Mouse (Mus musculus) kidney, adult 2 months (tissue): ENCODE data around the gene Asgr1. TPM values are rescaled to one million over a fixed set of nuclear protein-coding genes. Genes with fewer than 3 reads are reported as not detected.

Experiments used
- DNase-seq: peaks from one replicate; pipeline ENCODE4 v3.0.0; 2021
- H3K27ac ChIP-seq: fragments of 200-500 bp; 2 replicates; pipeline ENCODE4 v1.5.1; 2012; ENCODE audit warnings: low read depth, low read length, control low read depth, inconsistent platforms; ENCODE audit not compliant: insufficient read depth
- H3K27me3 ChIP-seq: fragments of 200-500 bp; replicated peaks from 2 replicates; pipeline ENCODE4 v1.6.1; 2012; ENCODE audit warnings: mild to moderate bottlenecking, moderate library complexity, low read length, inconsistent platforms; ENCODE audit not compliant: control insufficient read depth, insufficient read depth
- H3K36me3 ChIP-seq: fragments of 200-500 bp; 2 replicates; pipeline ENCODE4 v1.6.1; 2012; ENCODE audit warnings: mild to moderate bottlenecking, moderate library complexity, low read length, inconsistent platforms; ENCODE audit not compliant: control insufficient read depth, insufficient read depth
- H3K4me1 ChIP-seq: fragments of 200-500 bp; 2 replicates; pipeline ENCODE4 v1.6.1; 2011; ENCODE audit warnings: low read length; ENCODE audit not compliant: control insufficient read depth, insufficient read depth
- H3K4me3 ChIP-seq: fragments of 200-500 bp; 2 replicates; pipeline ENCODE4 v1.5.1; 2011; ENCODE audit warnings: mild to moderate bottlenecking, low read depth, low read length, control low read depth; ENCODE audit not compliant: insufficient read depth
- CTCF ChIP-seq: fragments of 200-500 bp; conservative IDR thresholded peaks from 2 replicates; pipeline ENCODE4 v1.5.1; 2011; ENCODE audit warnings: low read depth, mild to moderate bottlenecking, control low read depth, low read length, moderate library complexity, mixed read lengths; ENCODE audit not compliant: insufficient read depth, insufficient read length
- POLR2A ChIP-seq: fragments of 200-500 bp; IDR thresholded peaks from one replicate; pipeline ENCODE4 v1.6.1; 2011; ENCODE audit warnings: low read depth, low read length, control low read depth
- WGBS: fragments of 180-500 bp; shearing (Covaris S2); methylation state at CpG from one replicate; pipeline ENCODE4 v1.1.7; 2018; 5-methylcytosine and 5-hydroxymethylcytosine counted together
- polyA plus RNA-seq: library from polyadenylated mRNA; depleted of rRNA; stranded (reverse); fragments of >200 nt; gene quantifications from 2 replicates; pipeline ENCODE4 v1.2.3, GENCODE M21; 2012; rRNA removed

Asgr1 gene
- polyA plus RNA-seq, 1 experiment = 0.25 TPM

DNA sequence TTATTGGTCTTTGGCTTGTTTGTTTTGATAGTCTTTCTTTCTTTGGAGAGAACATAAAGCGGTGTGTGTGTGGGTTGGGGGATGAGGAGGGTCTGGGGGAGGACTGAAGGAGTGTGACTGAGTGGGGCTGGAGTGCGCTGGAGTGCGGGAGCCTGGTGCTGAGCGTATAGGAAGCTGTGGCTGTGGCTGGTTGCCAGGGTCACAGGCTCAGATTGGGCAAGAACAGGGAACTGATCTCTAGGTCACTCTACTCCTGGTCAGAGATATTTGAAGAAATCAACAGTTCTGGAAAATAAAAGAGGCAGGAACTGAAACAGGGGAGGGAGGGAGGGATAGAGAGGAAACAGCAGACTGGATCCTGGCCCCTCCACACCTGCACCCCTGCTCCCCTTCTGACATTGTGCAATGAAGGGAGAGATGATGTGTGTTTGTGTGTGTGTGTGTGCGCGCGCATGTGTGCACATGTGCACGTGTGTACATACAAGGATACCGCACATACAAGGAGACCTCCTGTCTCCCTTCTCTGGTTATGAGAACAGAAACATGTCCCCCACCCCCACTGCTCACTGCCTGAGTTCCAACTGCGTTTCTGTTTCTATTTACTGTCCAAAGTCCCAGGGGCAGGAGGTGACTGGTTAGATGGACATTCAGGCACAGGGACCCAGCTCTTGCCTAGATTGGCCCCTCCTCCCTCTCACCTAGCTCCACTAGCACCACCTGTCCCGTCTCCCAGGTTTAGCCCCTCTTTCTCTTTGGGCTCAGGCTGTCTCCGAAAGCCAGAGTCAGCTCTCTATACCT is 38.3 kb downstream of the Asgr1 start, which contains the start of gene Asgr2:
Asgr2 (plus strand) TSS at position 659 of the 798 bp plus-strand sequence.
- 58% methylated on average over 12 of the region's 12 CpGs for WGBS
- no peak within 1 kb of the TSS for H3K4me3 ChIP-seq

DNA sequence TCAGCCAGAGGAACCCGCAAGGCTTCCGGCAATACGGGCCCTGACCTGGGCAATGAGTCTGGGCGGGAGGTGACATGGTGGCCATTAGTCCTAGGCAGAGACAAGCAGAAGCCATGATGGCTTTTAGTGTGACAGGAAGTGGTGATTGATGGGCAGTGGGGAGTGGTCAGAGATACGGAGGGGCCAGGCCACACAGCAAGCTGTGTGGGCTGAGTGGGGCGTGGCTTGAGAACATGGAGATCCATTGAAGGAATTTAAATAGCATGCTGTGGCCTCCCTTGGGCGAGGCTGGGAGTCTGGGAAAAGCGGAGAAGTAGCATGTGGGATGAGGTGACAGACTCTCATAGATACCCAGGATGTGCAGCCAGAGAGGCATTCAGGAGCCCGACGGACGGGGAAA is 43.5 kb downstream of the Asgr1 start:
- Histone ChIP-seq H3K36me3 (no peaks in the 10 kb centered on the region), H3K4me1 (no peaks in the 10 kb centered on the region; the same call in 1 of the 2 replicates), H3K4me3 (no peak overlapping the region), H3K27ac (no peak overlapping the region), H3K27me3 (no peaks in the 10 kb centered on the region)
- DNase-seq = no peak
- WGBS = 75% methylated on average over 11 of the region's 11 CpGs
- TF ChIP-seq CTCF (no peak), POLR2A (no peak)

More for the DNA sequence above, 38.3 kb downstream of the Asgr1 start, which contains the start of gene Asgr2:
- no peak within 1 kb of the TSS for H3K27ac ChIP-seq
- peak; percentile 42 for DNase-seq
- no peak for TF ChIP-seq CTCF
- no peak for TF ChIP-seq POLR2A
- H3K4me1 ChIP-seq = no peaks in the 10 kb centered on the region; the same call in 1 of the 2 replicates
- H3K36me3 ChIP-seq = no peaks in the 10 kb centered on the region
- no peaks in the 10 kb centered on the region for H3K27me3 ChIP-seq

DNA sequence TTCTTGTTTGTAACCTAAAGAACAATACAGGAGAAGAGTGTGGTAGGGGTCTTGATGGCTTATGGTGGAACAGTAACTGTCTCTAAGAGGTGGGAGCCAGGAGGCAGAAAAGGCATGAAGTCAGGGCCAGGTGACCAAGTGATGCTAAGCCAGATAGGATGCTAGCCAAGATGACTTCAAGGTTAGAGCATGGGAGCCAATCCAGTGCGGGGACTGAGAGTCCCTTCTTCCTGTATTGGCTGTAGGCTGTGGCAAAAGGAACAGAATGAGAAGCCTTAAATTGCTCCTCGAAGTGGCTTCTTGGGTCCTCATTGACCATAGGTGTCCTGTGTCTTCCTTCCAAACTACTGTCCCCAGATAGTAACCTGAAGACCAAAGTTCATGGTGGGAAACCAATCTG is 45.2 kb downstream of the Asgr1 start:
- 91% methylated on average over 2 of the region's 2 CpGs for WGBS
- no peaks in the 10 kb centered on the region for H3K4me1 ChIP-seq
- H3K4me3 ChIP-seq = no peak overlapping the region
- no peaks in the 10 kb centered on the region for H3K27me3 ChIP-seq
- no peak for TF ChIP-seq POLR2A
- TF ChIP-seq CTCF = no peak
- DNase-seq = no peak
- no peak overlapping the region for H3K27ac ChIP-seq
- H3K36me3 ChIP-seq = no peaks in the 10 kb centered on the region

DNA sequence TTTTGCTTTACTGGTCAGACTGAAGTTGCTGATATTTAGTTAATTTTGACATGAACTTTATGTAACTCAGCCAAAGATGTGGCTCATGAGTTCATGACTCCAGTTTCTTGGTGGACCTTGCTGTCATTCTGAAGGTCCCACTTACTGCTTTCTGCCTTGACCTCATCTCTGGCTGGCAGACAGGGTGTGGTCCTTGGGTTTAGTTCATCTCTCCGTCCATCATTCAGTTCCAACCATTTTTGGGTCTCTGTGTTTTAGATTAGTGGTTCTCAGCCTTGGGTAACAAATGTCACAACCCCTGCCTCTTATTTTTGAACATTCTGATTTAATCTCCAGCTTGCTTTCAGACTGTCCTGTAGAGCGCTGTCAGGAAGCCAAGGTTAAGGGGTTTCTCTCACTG is 45.9 kb downstream of the Asgr1 start:
- Histone ChIP-seq H3K36me3 (no peaks in the 10 kb centered on the region), H3K27ac (no peak overlapping the region), H3K27me3 (no peaks in the 10 kb centered on the region), H3K4me3 (no peak overlapping the region), H3K4me1 (no peaks in the 10 kb centered on the region)
- no peak for TF ChIP-seq CTCF
- no peak for TF ChIP-seq POLR2A
- WGBS = 85% methylated on average over 2 of the region's 2 CpGs
- DNase-seq = no peak

DNA sequence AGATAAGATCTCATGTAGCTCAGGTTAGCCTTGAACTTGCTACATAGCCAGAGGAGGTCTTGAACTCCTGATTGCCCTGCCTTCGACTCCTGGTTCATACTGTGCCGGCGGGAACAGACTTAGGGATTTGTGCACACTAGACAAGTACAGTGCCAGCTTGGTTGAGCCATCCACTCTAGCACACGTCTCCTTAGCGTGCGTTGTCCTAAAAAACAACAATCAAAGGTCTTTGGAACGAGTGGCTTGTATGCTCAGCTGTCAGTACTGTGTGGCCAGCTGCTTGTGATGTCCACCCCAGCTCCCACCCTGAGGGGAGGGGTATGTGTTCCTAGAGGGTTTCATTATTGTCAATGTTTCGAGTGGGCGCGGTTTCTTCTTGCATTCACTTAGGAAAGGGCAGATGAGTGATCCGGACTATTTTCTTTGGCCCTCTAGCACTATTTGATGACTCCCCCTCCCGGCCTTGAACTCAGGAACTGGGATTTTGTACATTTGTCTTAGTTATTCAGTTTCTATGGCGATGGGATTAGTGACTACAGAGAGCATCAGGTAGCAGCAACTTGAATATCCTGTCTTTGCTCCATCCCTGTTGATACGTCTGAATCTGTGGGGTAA is 49.9 kb downstream of the Asgr1 start:
- H3K27me3 ChIP-seq = no peaks in the 10 kb centered on the region
- no peak overlapping the region for H3K27ac ChIP-seq
- no peaks in the 10 kb centered on the region for H3K4me1 ChIP-seq
- H3K36me3 ChIP-seq = no peaks in the 10 kb centered on the region
- DNase-seq = no peak
- whole genome bisulfite sequencing = 81% methylated on average over 14 of the region's 14 CpGs
- TF ChIP-seq POLR2A (no peak), CTCF (no peak)
- no peak overlapping the region for H3K4me3 ChIP-seq

DNA sequence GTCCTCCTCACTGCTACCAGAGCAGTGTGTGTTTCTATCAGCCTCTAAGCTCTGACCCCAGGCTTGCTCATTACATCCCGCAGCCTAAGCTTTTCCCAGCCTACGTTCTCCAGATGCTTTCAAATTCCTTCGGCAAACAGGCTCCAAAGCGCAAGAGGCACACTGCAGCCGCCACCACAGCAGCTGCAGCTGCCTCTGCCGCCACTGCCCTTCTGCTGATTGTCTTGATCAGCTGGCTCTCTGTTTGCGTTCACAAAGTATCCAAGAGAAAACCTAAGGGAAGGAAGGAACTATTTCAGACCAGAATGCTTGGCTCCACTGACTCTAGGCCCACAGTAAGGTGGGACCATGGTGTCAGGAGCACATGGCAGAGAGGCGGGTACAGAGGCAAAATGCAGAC is 53.2 kb downstream of the Asgr1 start:
- Histone ChIP-seq H3K36me3 (no peaks in the 10 kb centered on the region), H3K27ac (no peak overlapping the region), H3K4me1 (no peaks in the 10 kb centered on the region), H3K4me3 (no peak overlapping the region), H3K27me3 (no peaks in the 10 kb centered on the region)
- DNase-seq = no peak
- 77% methylated on average over 8 of the region's 8 CpGs for WGBS
- TF ChIP-seq POLR2A = no peak
- no peak for TF ChIP-seq CTCF

Other genes with a start within 250 kb of the Asgr1 start
- 19.2 and 22.4 TPM in 2 replicates for gene Tmem102, start 248.5 kb upstream of the Asgr1 start, polyA plus RNA-seq
- 0.02 and 0.04 TPM in 2 replicates for gene Gm39566, start 238.8 kb upstream of the Asgr1 start, polyA plus RNA-seq
- 0.20 and 0.26 TPM in 2 replicates for gene Spem2, start 235.6 kb upstream of the Asgr1 start, polyA plus RNA-seq
- 0.28 and 0.38 TPM in 2 replicates for gene Spem1, start 231.9 kb upstream of the Asgr1 start, polyA plus RNA-seq
- gene Nlgn2, start 216.3 kb upstream of the Asgr1 start, polyA plus RNA-seq = 6.4 and 7.8 TPM in 2 replicates
- 513 and 551 TPM in 2 replicates for gene Tmem256, start 215.6 kb upstream of the Asgr1 start, polyA plus RNA-seq
- gene Plscr3, start 207.7 kb upstream of the Asgr1 start, polyA plus RNA-seq = 57.1 and 63.9 TPM in 2 replicates
- 7.9 and 9.3 TPM in 2 replicates for gene Tnk1, start 195.4 kb upstream of the Asgr1 start, polyA plus RNA-seq
- not detected in 2 replicates for gene Tmem95, start 176.1 kb upstream of the Asgr1 start, polyA plus RNA-seq
- gene Kctd11, start 172.7 kb upstream of the Asgr1 start, polyA plus RNA-seq = 4.8 TPM in 2 replicates
- gene Acap1, start 158.5 kb upstream of the Asgr1 start, polyA plus RNA-seq = 1.7 and 6.1 TPM in 2 replicates
- gene 2810408A11Rik, start 153.1 kb upstream of the Asgr1 start, polyA plus RNA-seq = 0.94 and 0.99 TPM in 2 replicates
- gene Neurl4, start 153.0 kb upstream of the Asgr1 start, polyA plus RNA-seq = 72.0 and 80.1 TPM in 2 replicates
- 72.9 and 75.5 TPM in 2 replicates for gene Gps2, start 140.2 kb upstream of the Asgr1 start, polyA plus RNA-seq
- gene Eif5a, start 132.1 kb upstream of the Asgr1 start, polyA plus RNA-seq = 465 and 575 TPM in 2 replicates
- gene Ybx2, start 118.3 kb upstream of the Asgr1 start, polyA plus RNA-seq = 60.5 and 71.7 TPM in 2 replicates
- gene Slc2a4, start 105.9 kb upstream of the Asgr1 start, polyA plus RNA-seq = 74.2 and 78.6 TPM in 2 replicates
- 39.2 and 40.0 TPM in 2 replicates for gene Cldn7, start 89.3 kb upstream of the Asgr1 start, polyA plus RNA-seq
- 84.4 and 104 TPM in 2 replicates for gene Ctdnep1, start 72.9 kb upstream of the Asgr1 start, polyA plus RNA-seq
- gene Elp5, start 71.6 kb upstream of the Asgr1 start, polyA plus RNA-seq = 66.3 and 68.4 TPM in 2 replicates
- gene Gabarap, start 62.9 kb upstream of the Asgr1 start, polyA plus RNA-seq = 746 and 1,018 TPM in 2 replicates
- 16.0 and 21.4 TPM in 2 replicates for gene Phf23, start 58.3 kb upstream of the Asgr1 start, polyA plus RNA-seq
- gene Dvl2, start 53.5 kb upstream of the Asgr1 start, polyA plus RNA-seq = 8.5 and 9.6 TPM in 2 replicates
- gene Acadvl, start 38.7 kb upstream of the Asgr1 start, polyA plus RNA-seq = 249 and 308 TPM in 2 replicates
- gene Dlg4, start 37.1 kb upstream of the Asgr1 start, polyA plus RNA-seq = 8.1 and 8.3 TPM in 2 replicates
- 0.27 and 0.41 TPM in 2 replicates for gene Asgr2, start 38.6 kb downstream of the Asgr1 start, polyA plus RNA-seq
- gene Mgl2, start 76.2 kb downstream of the Asgr1 start, polyA plus RNA-seq = 5.0 and 6.2 TPM in 2 replicates
- gene Clec10a, start 102.1 kb downstream of the Asgr1 start, polyA plus RNA-seq = 3.1 and 4.0 TPM in 2 replicates
- gene Slc16a11, start 158.7 kb downstream of the Asgr1 start, polyA plus RNA-seq = 36.4 and 56.5 TPM in 2 replicates
- gene Slc16a13, start 167.0 kb downstream of the Asgr1 start, polyA plus RNA-seq = 44.0 and 48.8 TPM in 2 replicates
- 7.9 and 8.8 TPM in 2 replicates for gene Bcl6b, start 175.7 kb downstream of the Asgr1 start, polyA plus RNA-seq
- gene 0610010K14Rik, start 183.8 kb downstream of the Asgr1 start, polyA plus RNA-seq = 73.6 and 78.9 TPM in 2 replicates
- gene Gm21988, start 185.7 kb downstream of the Asgr1 start, polyA plus RNA-seq = 13.9 and 15.8 TPM in 2 replicates
- 457 and 485 TPM in 2 replicates for gene Rnasek, start 185.8 kb downstream of the Asgr1 start, polyA plus RNA-seq
- 5.8 and 6.0 TPM in 2 replicates for gene Alox12, start 201.3 kb downstream of the Asgr1 start, polyA plus RNA-seq